Mouse (Mus musculus): ENCODE results near the gene Rdh8.

DNA sequence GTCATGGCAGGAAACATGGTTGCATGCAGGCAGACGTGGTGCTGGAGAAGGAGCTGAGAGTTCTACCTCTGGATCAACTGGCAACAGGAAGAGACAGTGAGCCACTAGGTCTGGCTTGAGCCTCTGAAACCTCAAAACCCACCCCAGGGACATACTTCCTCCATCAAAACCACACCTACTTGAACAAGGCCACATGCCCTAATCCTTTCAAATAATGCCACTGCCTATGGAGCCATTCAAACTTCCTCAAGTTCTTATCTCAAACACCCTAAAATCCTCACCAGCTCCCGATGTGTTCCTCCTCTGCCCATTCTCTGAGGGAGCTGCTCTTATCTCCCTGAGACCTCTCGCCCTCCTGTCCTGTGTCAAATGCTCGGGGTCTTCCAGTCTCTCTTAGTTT, 23.9 kb downstream of the Rdh8 start:
- no peak for TF ChIP-seq CTCF (IDR thresholded peaks at IDR 0.05; ENCODE audit: low read depth, low read length)
- TF ChIP-seq TAL1 (conservative IDR thresholded peaks at IDR 0.05; ENCODE audit: low read depth, low read length) = no peak
- no peak for TF ChIP-seq GATA1 (IDR thresholded peaks at IDR 0.05; ENCODE audit: borderline replicate concordance, low read length)
